Mouse (Mus musculus) MEL (cell line): ENCODE measurements at regions not wholly inside any gene's neighbourhood (a gene's known extent, or its start where the extent isn't known, plus 50 kb on each side); places are given as distances from the start of the nearest gene placed in this dataset.

Source experiments
- DNase-seq: peaks from one replicate; pipeline ENCODE4 v3.0.0; 2011; ENCODE audit warnings: low read depth, low spot score
- H3K27ac ChIP-seq: 2 replicates; pipeline ENCODE4 v1.5.1; 2012; ENCODE audit warnings: low read depth, mild to moderate bottlenecking, control low read depth, low read length, moderate library complexity; ENCODE audit not compliant: control insufficient read depth
- H3K27me3 ChIP-seq, 2 experiments: fragments of 150-350 bp in 1 of 2; sonication (generic) in 1 of 2; 2 replicates each; pipeline ENCODE4 v1.6.1; 2012; ENCODE audit warnings: low read length in 2 of 2, mild to moderate bottlenecking in 2 of 2, improper control_type of control experiment in 1 of 2, moderate library complexity in 1 of 2; ENCODE audit not compliant: insufficient read depth in 2 of 2, control insufficient read depth in 1 of 2
- H3K36me3 ChIP-seq, 2 experiments: 2 replicates each; pipeline ENCODE4 v1.6.1; 2012 to 2014; ENCODE audit warnings: low read length in 2 of 2, improper control_type of control experiment in 1 of 2, inconsistent platforms in 1 of 2, mild to moderate bottlenecking in 1 of 2; ENCODE audit not compliant: insufficient read depth in 2 of 2, control insufficient read depth in 1 of 2
- H3K4me1 ChIP-seq, 2 experiments: fragments of 150-350 bp in 1 of 2; sonication (generic) in 1 of 2; 2 replicates each; pipeline ENCODE4 v1.6.1; 2012; ENCODE audit warnings: low read length in 2 of 2, improper control_type of control experiment in 1 of 2, mild to moderate bottlenecking in 1 of 2; ENCODE audit not compliant: insufficient read depth in 2 of 2, control insufficient read depth in 1 of 2
- H3K4me3 ChIP-seq, 2 experiments: fragments of 150-350 bp in 1 of 2; sonication (generic) in 1 of 2; 2 replicates each; pipeline ENCODE4 v1.5.1; 2012; ENCODE audit warnings: low read depth in 2 of 2, low read length in 2 of 2, mild to moderate bottlenecking in 2 of 2, moderate library complexity in 2 of 2, control low read depth in 1 of 2, improper control_type of control experiment in 1 of 2; ENCODE audit not compliant: control insufficient read depth in 1 of 2, insufficient read depth in 1 of 2
- H3K79me2 ChIP-seq: 2 replicates; pipeline ENCODE4 v1.6.1; 2012; ENCODE audit warnings: mild to moderate bottlenecking, low read length, moderate library complexity; ENCODE audit not compliant: control insufficient read depth, poor library complexity, insufficient read depth
- H3K9ac ChIP-seq: 2 replicates; pipeline ENCODE4 v1.6.1; 2012; ENCODE audit warnings: low read depth, mild to moderate bottlenecking, control low read depth, low read length, moderate library complexity; ENCODE audit not compliant: control insufficient read depth, poor library complexity, severe bottlenecking
- H3K9me3 ChIP-seq: fragments of 150-350 bp; sonication (generic); replicated peaks from 2 replicates; pipeline ENCODE4 v1.6.1; 2012; ENCODE audit warnings: mild to moderate bottlenecking, low read length, improper control_type of control experiment, moderate library complexity; ENCODE audit not compliant: insufficient read depth
- BHLHE40 ChIP-seq: IDR thresholded peaks from 2 replicates; pipeline ENCODE4 v1.6.1; 2012; ENCODE audit warnings: low read depth, mild to moderate bottlenecking, inconsistent platforms, low read length, improper control_type of control experiment, borderline replicate concordance
- CTCF ChIP-seq, 3 experiments: IDR thresholded peaks in 2 of 3; conservative IDR thresholded peaks in 1 of 3; 2 replicates each; pipeline ENCODE4 v1.5.1; 2011 to 2012; ENCODE audit warnings: low read length in 3 of 3, low read depth in 2 of 3, mild to moderate bottlenecking in 2 of 3, improper control_type of control experiment in 1 of 3, inconsistent platforms in 1 of 3, mixed read lengths in 1 of 3, moderate library complexity in 1 of 3; ENCODE audit not compliant: control insufficient read depth in 1 of 3, insufficient read depth in 1 of 3, poor library complexity in 1 of 3, severe bottlenecking in 1 of 3
- EP300 ChIP-seq, 2 experiments: IDR thresholded peaks; 2 replicates each; pipeline ENCODE4 v1.6.1; 2011; ENCODE audit warnings: improper control_type of control experiment in 2 of 2, low read length in 2 of 2, low read depth in 1 of 2, mild to moderate bottlenecking in 1 of 2
- GABPA ChIP-seq: IDR thresholded peaks from 2 replicates; pipeline ENCODE4 v1.6.1; 2012; ENCODE audit warnings: low read depth, mild to moderate bottlenecking, inconsistent platforms, low read length, improper control_type of control experiment, moderate library complexity
- GATA1 ChIP-seq: IDR thresholded peaks from 2 replicates; pipeline ENCODE4 v1.6.1; 2011; ENCODE audit warnings: low read depth, low read length, improper control_type of control experiment
- HCFC1 ChIP-seq: IDR thresholded peaks from 2 replicates; pipeline ENCODE4 v1.6.1; 2012; ENCODE audit warnings: low read depth, mild to moderate bottlenecking, inconsistent platforms, low read length, improper control_type of control experiment, moderate library complexity
- JUND ChIP-seq: IDR thresholded peaks from 2 replicates; pipeline ENCODE4 v1.6.1; 2011; ENCODE audit warnings: low read depth, mild to moderate bottlenecking, improper control_type of control experiment, low read length
- MAX ChIP-seq: IDR thresholded peaks from 2 replicates; pipeline ENCODE4 v1.6.1; 2011; ENCODE audit warnings: low read length, improper control_type of control experiment
- MEF2A ChIP-seq: IDR thresholded peaks from 2 replicates; pipeline ENCODE4 v1.6.1; 2014; ENCODE audit warnings: low read depth, mild to moderate bottlenecking, inconsistent platforms, low read length, improper control_type of control experiment; ENCODE audit not compliant: poor library complexity, insufficient replicate concordance, severe bottlenecking; ENCODE audit errors: extremely low read depth
- MXI1 ChIP-seq: IDR thresholded peaks from 2 replicates; pipeline ENCODE4 v1.6.1; 2011; ENCODE audit warnings: mild to moderate bottlenecking, low read depth, low read length, improper control_type of control experiment
- MYB ChIP-seq: IDR thresholded peaks from 2 replicates; pipeline ENCODE4 v1.6.1; 2011; ENCODE audit warnings: mild to moderate bottlenecking, low read depth, low read length, improper control_type of control experiment
- NELFE ChIP-seq: IDR thresholded peaks from 2 replicates; pipeline ENCODE4 v1.6.1; 2011; ENCODE audit warnings: low read depth, low read length, improper control_type of control experiment
- POLR2A ChIP-seq, 2 experiments: IDR thresholded peaks; 2 replicates each; pipeline ENCODE4 v1.6.1; 2011 to 2012; ENCODE audit warnings: low read length in 2 of 2, mild to moderate bottlenecking in 2 of 2, control low read depth in 1 of 2, improper control_type of control experiment in 1 of 2, low read depth in 1 of 2, moderate library complexity in 1 of 2; ENCODE audit not compliant: control insufficient read depth in 1 of 2, insufficient read depth in 1 of 2, poor library complexity in 1 of 2
- POLR2AphosphoS2 ChIP-seq: IDR thresholded peaks from 2 replicates; pipeline ENCODE4 v1.6.1; 2011; ENCODE audit warnings: low read length, improper control_type of control experiment
- POLR2AphosphoS5 ChIP-seq: IDR thresholded peaks from 2 replicates; pipeline ENCODE4 v1.6.1; 2012; ENCODE audit warnings: low read depth, borderline replicate concordance, mild to moderate bottlenecking, inconsistent platforms, low read length, moderate library complexity, mixed read lengths
- RCOR1 ChIP-seq: IDR thresholded peaks from 2 replicates; pipeline ENCODE4 v1.6.1; 2012; ENCODE audit warnings: low read depth, mild to moderate bottlenecking, inconsistent platforms, low read length, improper control_type of control experiment
- SMC3 ChIP-seq: IDR thresholded peaks from 2 replicates; pipeline ENCODE4 v1.6.1; 2011; ENCODE audit warnings: low read depth, low read length, improper control_type of control experiment
- TAL1 ChIP-seq: IDR thresholded peaks from 2 replicates; pipeline ENCODE4 v1.6.1; 2012; ENCODE audit warnings: mild to moderate bottlenecking, inconsistent platforms, low read length, moderate library complexity, mixed read lengths
- TBP ChIP-seq: IDR thresholded peaks from 2 replicates; pipeline ENCODE4 v1.8.0; 2011; ENCODE audit warnings: low read depth, low read length, improper control_type of control experiment
- TCF12 ChIP-seq: IDR thresholded peaks from 2 replicates; pipeline ENCODE4 v1.6.1; 2014; ENCODE audit warnings: low read depth, mild to moderate bottlenecking, inconsistent platforms, low read length, improper control_type of control experiment, moderate library complexity
- UBTF ChIP-seq: IDR thresholded peaks from 2 replicates; pipeline ENCODE4 v1.6.1; 2012; ENCODE audit warnings: low read depth, mild to moderate bottlenecking, inconsistent platforms, low read length, improper control_type of control experiment, moderate library complexity, borderline replicate concordance; ENCODE audit not compliant: insufficient read depth
- USF1 ChIP-seq: IDR thresholded peaks from 2 replicates; pipeline ENCODE4 v1.6.1; 2014; ENCODE audit warnings: low read depth, mild to moderate bottlenecking, inconsistent platforms, low read length, improper control_type of control experiment, moderate library complexity
- USF2 ChIP-seq, 2 experiments: IDR thresholded peaks; 2 replicates each; pipeline ENCODE4 v1.6.1; 2011 to 2012; ENCODE audit warnings: improper control_type of control experiment in 2 of 2, low read length in 2 of 2, borderline replicate concordance in 1 of 2, inconsistent platforms in 1 of 2, low read depth in 1 of 2, mild to moderate bottlenecking in 1 of 2; ENCODE audit not compliant: insufficient read depth in 1 of 2
- ZNF384 ChIP-seq: IDR thresholded peaks from 2 replicates; pipeline ENCODE4 v1.6.1; 2012; ENCODE audit warnings: low read depth, mild to moderate bottlenecking, inconsistent platforms, low read length, improper control_type of control experiment

DNA sequence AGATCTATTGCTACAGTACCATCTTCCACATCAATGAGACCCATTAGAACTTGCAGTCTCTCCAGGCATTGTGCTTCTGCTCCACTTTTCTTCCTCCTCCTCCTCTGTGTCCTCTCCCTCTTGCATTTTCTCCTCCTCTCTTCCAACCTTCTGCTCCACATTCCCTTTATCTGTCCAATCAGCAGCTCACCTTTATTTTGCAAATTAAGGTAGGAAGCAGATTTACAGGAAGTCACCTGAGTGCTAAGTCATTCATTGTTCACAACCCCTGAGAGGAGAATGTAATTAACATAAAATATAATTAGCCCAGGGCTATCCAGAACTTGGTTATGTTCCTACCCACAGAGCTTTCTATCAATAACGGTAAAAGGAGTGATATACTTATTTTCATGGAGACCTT lies 863.7 kb downstream of the Pla2g4a start:
- H3K9me3 ChIP-seq, result no peaks in the 10 kb centered on the region
- H3K4me3 ChIP-seq, result no peak overlapping the region
- H3K79me2 ChIP-seq, result no peaks in the 10 kb centered on the region
- no peak for TF ChIP-seq MEF2A
- TF ChIP-seq USF1, result no peak
- no peak for TF ChIP-seq ZNF384
- no peak for TF ChIP-seq TCF12
- no peak for TF ChIP-seq POLR2AphosphoS5
- TF ChIP-seq POLR2A (IDR thresholded peaks at IDR 0.05; ENCODE audit: control insufficient read depth in 1 of 2, insufficient read depth in 1 of 2, low read depth in 1 of 2, low read length in 2 of 2, poor library complexity in 1 of 2), result no peak
- TF ChIP-seq POLR2AphosphoS2, result no peak
- no peak for TF ChIP-seq JUND
- no peak for TF ChIP-seq CTCF (IDR thresholded peaks at IDR 0.05 in 2 of 3, conservative IDR thresholded peaks at IDR 0.05 in 1 of 3; ENCODE audit: control insufficient read depth in 1 of 3, insufficient read depth in 1 of 3, low read depth in 2 of 3, low read length in 3 of 3, poor library complexity in 1 of 3, severe bottlenecking in 1 of 3)
- no peak for TF ChIP-seq HCFC1
- TF ChIP-seq GATA1, result no peak
- TF ChIP-seq, all 39 proteins: peak for 0
- DNase-seq, result no peak
- 0 out of 4 replicates have a peak, but pooled peaks cover 0 to 2% of the 10 kb centered on the region in 2 experiments for H3K36me3 ChIP-seq
- peaks cover 2 to 3% of the 10 kb centered on the region in 2 experiments; a peak in 3 of 4 replicates for H3K4me1 ChIP-seq
- H3K27me3 ChIP-seq, result no peaks in the 10 kb centered on the region
- no peak overlapping the region for H3K27ac ChIP-seq
- no peak overlapping the region for H3K9ac ChIP-seq

GRCm38 (mm10) chr1:149074681-149075080 lies 886.4 kb downstream of the Pla2g4a start:
- no peak overlapping the region for H3K4me3 ChIP-seq
- H3K79me2 ChIP-seq, result no peaks in the 10 kb centered on the region
- H3K9ac ChIP-seq, result no peak overlapping the region
- TF ChIP-seq SMC3, result no peak
- no peak for TF ChIP-seq BHLHE40
- no peak for TF ChIP-seq RCOR1
- no peak for TF ChIP-seq POLR2AphosphoS5
- no peak for TF ChIP-seq MAX
- no peak for TF ChIP-seq GABPA
- no peak for TF ChIP-seq TAL1
- no peak for TF ChIP-seq USF1
- TF ChIP-seq NELFE, result no peak
- TF ChIP-seq TCF12, result no peak
- TF ChIP-seq USF2 (IDR thresholded peaks at IDR 0.05; ENCODE audit: borderline replicate concordance in 1 of 2, insufficient read depth in 1 of 2, low read depth in 1 of 2, low read length in 2 of 2), result no peak
- no peak for TF ChIP-seq EP300 (IDR thresholded peaks at IDR 0.05; ENCODE audit: low read depth in 1 of 2, low read length in 2 of 2)
- no peak for TF ChIP-seq MXI1
- TF ChIP-seq TBP, result no peak
- TF ChIP-seq MYB, result no peak
- no peak for TF ChIP-seq UBTF
- TF ChIP-seq, all 39 proteins: peak for 0
- no peaks in the 10 kb centered on the region for H3K27me3 ChIP-seq
- no peak overlapping the region for H3K27ac ChIP-seq
- no peak for DNase-seq
- H3K4me1 ChIP-seq, result peaks cover 3 to 6% of the 10 kb centered on the region in 2 experiments; a peak in 3 of 4 replicates
- no peaks in the 10 kb centered on the region for H3K9me3 ChIP-seq
- peaks cover 0 to 4% of the 10 kb centered on the region in 2 experiments; a peak in 2 of 4 replicates for H3K36me3 ChIP-seq
